Mouse (Mus musculus): Measurements from ENCODE around the gene Nxph3.

- TF ChIP-seq CTCF (IDR thresholded peaks at IDR 0.05; ENCODE audit: borderline replicate concordance, control insufficient read depth, extremely low read depth, insufficient read depth, low read length, poor library complexity) (no peak), POLR2A (IDR thresholded peaks at IDR 0.05; ENCODE audit: control insufficient read depth, extremely low read depth, insufficient read depth, low read length, poor library complexity) (no peak)
Observed at GRCm38 (mm10) chr11:95500836-95501235, 13.5 kb downstream of the Nxph3 start.
